Mouse (Mus musculus) heart, postnatal 0 days (tissue): ENCODE measurements at regions not wholly inside any gene's neighbourhood (a gene's known extent, or its start where the extent isn't known, plus 50 kb on each side); places are given as distances from the start of the nearest gene placed in this dataset.

Experiments used
- CTCF ChIP-seq: IDR thresholded peaks from 2 replicates; pipeline ENCODE4 v1.5.1; 2016; ENCODE audit warnings: antibody characterized with exemption, control low read depth, low read depth
- EP300 ChIP-seq: IDR thresholded peaks from 2 replicates; pipeline ENCODE4 v1.6.1; 2016; ENCODE audit warnings: antibody characterized with exemption, low read depth

- TF ChIP-seq CTCF = no peak
- no peak for TF ChIP-seq EP300
Measured at GRCm38 (mm10) chr19:36242946-36243345, 105.2 kb upstream of the Pcgf5 start.
